Mouse (Mus musculus) kidney, postnatal 36 days (tissue): ENCODE measurements around the gene 2410141K09Rik.
"Not testable (repeated sequence)": the region's sequence is repeated elsewhere in the genome, so short reads cannot be mapped to it uniquely, and the experiment has no call there.

Experiments
- DNase-seq, 2 experiments: peaks; one replicate each; pipeline ENCODE4 v3.0.0; 2021 to 2022; ENCODE audit warnings: mixed read lengths in 2 of 2

The 2410141K09Rik gene

GRCm38 (mm10) chr13:66441018-66441417, at the start of gene 2410141K09Rik:
Gene 2410141K09Rik, minus strand, starts transcription at chr13:66441118.
- DNase-seq, result not testable (repeated sequence)

GRCm38 (mm10) chr13:66426858-66427257, 14.1 kb downstream of the 2410141K09Rik start:
- DNase-seq, result not testable (repeated sequence)

GRCm38 (mm10) chr13:66414962-66415361, 26.0 kb downstream of the 2410141K09Rik start:
- not testable (repeated sequence) for DNase-seq
